Mouse (Mus musculus): Measurements from ENCODE around the gene Hist1h2bf. TPM values are rescaled to one million over a fixed set of nuclear protein-coding genes. Genes with fewer than 3 reads are reported as not detected.
"Not testable (repeated sequence)": the region's sequence is repeated elsewhere in the genome, so short reads cannot be mapped to it uniquely, and the experiment has no call there.

Hist1h2bf gene
- polyA plus RNA-seq, 1 experiment from 2014 or later: 4.9 TPM

DNA sequence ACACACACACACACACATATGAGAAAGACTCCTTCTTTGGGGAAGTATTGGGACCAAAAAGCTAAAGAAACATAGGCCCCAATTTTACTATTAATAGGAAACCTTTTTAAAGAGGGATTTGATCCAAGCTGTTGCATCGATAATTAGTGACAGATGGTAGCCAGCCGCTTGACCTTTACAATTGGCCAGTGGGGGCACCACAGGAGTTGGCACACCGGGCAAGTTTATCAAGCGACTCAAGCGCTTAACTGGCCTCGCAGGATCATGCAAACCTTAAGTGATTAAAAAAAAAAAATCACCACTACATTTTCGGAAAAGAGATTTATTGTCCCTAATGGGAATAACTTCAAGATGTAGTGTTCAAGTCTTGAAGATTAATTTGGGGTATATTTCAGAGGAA, 18.6 kb upstream of the Hist1h2bf start:
- H3K27ac ChIP-seq (ENCODE audit: low read depth, low read length): no peak overlapping the region
- WGBS: 89% methylated on average over 7 of the region's 7 CpGs
- no peak overlapping the region for H3K4me3 ChIP-seq (ENCODE audit: low read depth, low read length)
- ATAC-seq (ENCODE audit: low FRiP score) (no peak), DNase-seq (ENCODE audit: low spot score, missing footprints) (no peak)
- no peaks in the 10 kb centered on the region; the same call in 1 of the 2 replicates for H3K9me3 ChIP-seq (ENCODE audit: control insufficient read depth, low read length)
- H3K9ac ChIP-seq (ENCODE audit: low read length): no peak overlapping the region
- H3K27me3 ChIP-seq (ENCODE audit: control insufficient read depth, insufficient read depth, low read length): no peaks in the 10 kb centered on the region
- H3K36me3 ChIP-seq (ENCODE audit: control insufficient read depth, insufficient read depth, low read length): no peaks in the 10 kb centered on the region
- H3K4me1 ChIP-seq (ENCODE audit: control insufficient read depth, insufficient read depth, low read length): no peaks in the 10 kb centered on the region
- H3K4me2 ChIP-seq: no peak overlapping the region

DNA sequence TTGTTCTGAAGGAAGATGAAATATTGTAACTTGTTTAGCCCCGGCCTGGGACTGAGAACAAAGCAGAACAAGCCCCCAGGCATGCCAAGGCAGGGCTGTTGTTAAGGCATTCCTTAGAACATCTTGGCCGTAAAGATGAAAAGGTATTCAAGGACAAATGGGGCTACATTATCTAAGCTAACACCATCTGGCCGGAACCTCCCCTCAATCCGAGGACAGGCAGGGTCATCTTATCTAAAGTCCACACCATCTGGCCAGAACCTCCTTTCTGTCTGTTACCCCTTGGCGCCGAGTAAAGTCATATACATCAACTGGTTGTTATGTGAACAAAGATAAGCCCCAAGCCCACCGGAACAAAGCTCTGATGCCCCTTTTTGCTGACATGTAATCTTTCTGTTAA, 17.9 kb upstream of the Hist1h2bf start:
- H3K4me2 ChIP-seq; ATAC-seq (ENCODE audit: low FRiP score); H3K4me1 ChIP-seq (ENCODE audit: control insufficient read depth, insufficient read depth, low read length); H3K27me3 ChIP-seq (ENCODE audit: control insufficient read depth, insufficient read depth, low read length); H3K9me3 ChIP-seq (ENCODE audit: control insufficient read depth, low read length); H3K27ac ChIP-seq (ENCODE audit: low read depth, low read length); H3K4me3 ChIP-seq (ENCODE audit: low read depth, low read length); DNase-seq (ENCODE audit: low spot score, missing footprints); H3K9ac ChIP-seq (ENCODE audit: low read length); H3K36me3 ChIP-seq (ENCODE audit: control insufficient read depth, insufficient read depth, low read length): not testable (repeated sequence)
- WGBS: 91% methylated on average over 7 of the region's 7 CpGs

GRCm38 (mm10) chr13:23591206-23591605, 17.2 kb upstream of the Hist1h2bf start:
- Histone ChIP-seq H3K36me3 (ENCODE audit: control insufficient read depth, insufficient read depth, low read length) (no peaks in the 10 kb centered on the region), H3K27me3 (ENCODE audit: control insufficient read depth, insufficient read depth, low read length) (no peaks in the 10 kb centered on the region), H3K4me2 (no peak overlapping the region), H3K4me3 (ENCODE audit: low read depth, low read length) (no peak overlapping the region), H3K9me3 (ENCODE audit: control insufficient read depth, low read length) (no peaks in the 10 kb centered on the region; the same call in 1 of the 2 replicates), H3K9ac (ENCODE audit: low read length) (no peak overlapping the region), H3K4me1 (ENCODE audit: control insufficient read depth, insufficient read depth, low read length) (0 out of 2 replicates have a peak, but pooled peaks cover 5% of the 10 kb centered on the region), H3K27ac (ENCODE audit: low read depth, low read length) (no peak overlapping the region)
- ATAC-seq (ENCODE audit: low FRiP score) (no peak), DNase-seq (ENCODE audit: low spot score, missing footprints) (no peak)
- 95% methylated on average over 7 of the region's 7 CpGs for WGBS

GRCm38 (mm10) chr13:23586940-23587225, 12.9 kb upstream of the Hist1h2bf start:
- Histone ChIP-seq H3K4me2 (peak overlapping the region; percentile 78), H3K27me3 (ENCODE audit: control insufficient read depth, insufficient read depth, low read length) (no peaks in the 10 kb centered on the region), H3K9ac (ENCODE audit: low read length) (peak overlapping the region; percentile 65), H3K4me1 (ENCODE audit: control insufficient read depth, insufficient read depth, low read length) (peaks cover 17% of the 10 kb centered on the region; the same call in 1 of the 2 replicates), H3K4me3 (ENCODE audit: low read depth, low read length) (peak overlapping the region; percentile 23; the same call in 1 of the 2 replicates), H3K27ac (ENCODE audit: low read depth, low read length) (peak overlapping the region; percentile 95), H3K9me3 (ENCODE audit: control insufficient read depth, low read length) (no peaks in the 10 kb centered on the region; the same call in 1 of the 2 replicates), H3K36me3 (ENCODE audit: control insufficient read depth, insufficient read depth, low read length) (no peaks in the 10 kb centered on the region)
- no peak for DNase-seq (ENCODE audit: low spot score, missing footprints)
- ATAC-seq (ENCODE audit: low FRiP score): no peak
- WGBS: 3% methylated on average over 1 of the region's 1 CpGs

- Histone ChIP-seq H3K27me3 (ENCODE audit: control insufficient read depth, insufficient read depth, low read length) (no peaks in the 10 kb centered on the region), H3K9ac (ENCODE audit: low read length) (peak overlapping the region; percentile 65), H3K4me1 (ENCODE audit: control insufficient read depth, insufficient read depth, low read length) (peaks cover 17% of the 10 kb centered on the region; the same call in 1 of the 2 replicates), H3K4me2 (peak overlapping the region; percentile 78), H3K36me3 (ENCODE audit: control insufficient read depth, insufficient read depth, low read length) (no peaks in the 10 kb centered on the region), H3K9me3 (ENCODE audit: control insufficient read depth, low read length) (no peaks in the 10 kb centered on the region), H3K4me3 (ENCODE audit: low read depth, low read length) (peak overlapping the region; percentile 23), H3K27ac (ENCODE audit: low read depth, low read length) (peak overlapping the region; percentile 95)
- ATAC-seq (ENCODE audit: low FRiP score) (0 out of 2 replicates have a peak, but pooled peaks have one; percentile 23), DNase-seq (ENCODE audit: low spot score, missing footprints) (peak; percentile 92)
- 1% methylated on average over 22 of the region's 22 CpGs for WGBS
These were observed 12.3 kb upstream of the Hist1h2bf start for GRCm38 (mm10) chr13:23586099-23586939.

GRCm38 (mm10) chr13:23585442-23586098, 11.6 kb upstream of the Hist1h2bf start:
- peak overlapping the region; percentile 98 for H3K27ac ChIP-seq (ENCODE audit: low read depth, low read length)
- H3K4me1 ChIP-seq (ENCODE audit: control insufficient read depth, insufficient read depth, low read length): peaks cover 17% of the 10 kb centered on the region; the same call in 1 of the 2 replicates
- H3K9me3 ChIP-seq (ENCODE audit: control insufficient read depth, low read length); H3K27me3 ChIP-seq (ENCODE audit: control insufficient read depth, insufficient read depth, low read length); H3K36me3 ChIP-seq (ENCODE audit: control insufficient read depth, insufficient read depth, low read length): not testable (repeated sequence)
- peak overlapping the region; percentile 78 for H3K4me2 ChIP-seq
- peak; percentile 87 for ATAC-seq (ENCODE audit: low FRiP score)
- peak overlapping the region; percentile 85 for H3K9ac ChIP-seq (ENCODE audit: low read length)
- H3K4me3 ChIP-seq (ENCODE audit: low read depth, low read length): peak overlapping the region; percentile 40
- DNase-seq (ENCODE audit: low spot score, missing footprints): peak; percentile 99
- under 1% methylated on average over 28 of the region's 36 CpGs for WGBS

DNA sequence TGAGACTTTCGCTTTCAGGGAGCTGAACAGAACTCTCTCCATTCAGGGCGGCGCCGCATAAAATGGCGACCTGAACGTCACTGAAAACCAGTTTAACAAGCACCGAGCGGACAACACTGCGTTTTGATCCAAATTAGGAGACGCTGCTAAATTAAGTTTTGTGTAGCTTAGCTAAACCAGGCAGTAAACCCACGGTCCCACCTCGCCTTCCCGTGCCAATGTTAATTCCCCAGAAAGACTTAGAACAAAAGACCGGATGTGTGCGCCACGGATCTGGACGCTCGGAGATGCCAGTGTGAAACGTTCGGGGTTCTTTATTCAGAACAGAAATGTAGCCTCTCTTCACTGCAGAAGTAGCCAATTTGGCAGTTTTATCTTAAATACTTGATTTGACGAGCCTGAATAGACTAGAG, 11.0 kb upstream of the Hist1h2bf start:
- no peaks in the 10 kb centered on the region for H3K36me3 ChIP-seq (ENCODE audit: control insufficient read depth, insufficient read depth, low read length)
- H3K9ac ChIP-seq (ENCODE audit: low read length): peak overlapping the region; percentile 85
- DNase-seq (ENCODE audit: low spot score, missing footprints) (peak; percentile 97), ATAC-seq (ENCODE audit: low FRiP score) (peak; percentile 8)
- peak overlapping the region; percentile 40 for H3K4me3 ChIP-seq (ENCODE audit: low read depth, low read length)
- H3K9me3 ChIP-seq (ENCODE audit: control insufficient read depth, low read length): no peaks in the 10 kb centered on the region
- H3K27ac ChIP-seq (ENCODE audit: low read depth, low read length): peak overlapping the region; percentile 98
- peak overlapping the region; percentile 78 for H3K4me2 ChIP-seq
- peaks cover 17% of the 10 kb centered on the region; the same call in 1 of the 2 replicates for H3K4me1 ChIP-seq (ENCODE audit: control insufficient read depth, insufficient read depth, low read length)
- no peaks in the 10 kb centered on the region for H3K27me3 ChIP-seq (ENCODE audit: control insufficient read depth, insufficient read depth, low read length)
- WGBS: under 1% methylated on average over 21 of the region's 21 CpGs

DNA sequence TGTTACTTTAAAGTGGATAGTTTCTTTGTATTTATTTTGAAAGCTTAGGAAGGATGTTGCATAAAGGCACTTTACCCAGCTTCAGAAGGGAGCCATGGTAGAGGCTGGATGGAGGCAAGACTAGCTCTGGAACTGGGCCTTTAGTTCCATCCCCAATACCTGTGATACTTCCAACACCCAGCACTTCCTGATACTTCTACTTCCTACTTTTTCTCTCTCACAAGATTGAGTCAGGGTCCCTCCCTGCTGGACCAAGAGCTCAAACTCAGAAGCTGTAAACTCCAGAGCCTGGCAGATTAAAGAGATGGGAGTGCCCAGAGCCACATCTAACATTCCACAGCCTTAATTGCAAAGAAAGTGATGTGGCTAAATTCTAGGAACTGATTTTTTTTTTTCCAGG, 10.3 kb upstream of the Hist1h2bf start:
- no peaks in the 10 kb centered on the region for H3K9me3 ChIP-seq (ENCODE audit: control insufficient read depth, low read length)
- H3K4me1 ChIP-seq (ENCODE audit: control insufficient read depth, insufficient read depth, low read length): peaks cover 17% of the 10 kb centered on the region; the same call in 1 of the 2 replicates
- peak overlapping the region; percentile 98 for H3K27ac ChIP-seq (ENCODE audit: low read depth, low read length)
- no peak for ATAC-seq (ENCODE audit: low FRiP score)
- no peaks in the 10 kb centered on the region for H3K27me3 ChIP-seq (ENCODE audit: control insufficient read depth, insufficient read depth, low read length)
- DNase-seq (ENCODE audit: low spot score, missing footprints): peak; percentile 90
- H3K36me3 ChIP-seq (ENCODE audit: control insufficient read depth, insufficient read depth, low read length): no peaks in the 10 kb centered on the region
- peak overlapping the region; percentile 78 for H3K4me2 ChIP-seq
- peak overlapping the region; percentile 85 for H3K9ac ChIP-seq (ENCODE audit: low read length)
- peak overlapping the region; percentile 40; the same call in 1 of the 2 replicates for H3K4me3 ChIP-seq (ENCODE audit: low read depth, low read length)
